Mouse (Mus musculus) induced T-regulatory cell, adult 2 months (primary cell): ENCODE measurements at regions not wholly inside any gene's neighbourhood (a gene's known extent, or its start where the extent isn't known, plus 50 kb on each side); places are given as distances from the start of the nearest gene placed in this dataset.
"Not testable (repeated sequence)": the region's sequence is repeated elsewhere in the genome, so short reads cannot be mapped to it uniquely, and the experiment has no call there.

Source experiments
- DNase-seq: peaks from one replicate; pipeline ENCODE4 v3.0.0-alpha.2; 2012; ENCODE audit warnings: low read depth

DNA sequence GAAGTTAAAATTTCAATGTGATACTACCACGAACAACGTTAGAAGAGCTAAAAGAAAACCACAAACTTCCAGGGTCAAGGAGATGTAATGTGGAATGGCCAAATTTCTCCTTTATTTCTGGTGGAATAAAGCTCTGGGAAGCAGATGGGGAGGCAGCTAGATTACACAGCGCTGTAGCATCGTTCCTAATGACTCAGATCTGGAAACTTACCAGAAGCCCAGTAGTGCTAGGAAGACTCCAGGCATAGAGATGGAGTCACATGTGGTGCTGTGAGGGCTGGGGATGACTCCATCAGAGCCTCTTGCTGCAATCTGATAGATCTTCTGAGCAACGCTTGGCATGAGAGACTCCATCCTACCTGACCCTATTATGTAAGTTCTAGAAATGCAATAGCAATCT is 136.4 kb upstream of the Myt1l start:
- no peak for DNase-seq

DNA sequence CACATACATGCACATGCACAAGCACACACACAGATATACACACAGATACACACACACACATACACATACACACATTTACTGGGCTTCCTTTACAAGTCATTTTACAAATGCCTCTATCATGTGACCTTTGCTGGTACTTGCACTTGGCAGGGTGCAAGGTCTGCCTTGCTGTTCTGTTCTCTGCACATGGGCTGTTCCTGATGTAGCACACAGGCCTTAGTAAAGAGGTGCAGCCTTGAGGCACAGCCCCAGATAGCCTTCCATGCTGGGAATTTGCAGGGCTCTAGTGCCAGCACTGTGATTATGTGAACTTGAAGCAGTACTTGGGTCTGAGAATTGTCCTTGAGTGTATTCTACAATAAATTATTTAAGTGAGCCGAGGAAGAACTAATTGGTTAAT is 133.9 kb upstream of the Myt1l start:
- no peak for DNase-seq

GRCm38 (mm10) chr12:29394881-29395280 is 133.3 kb upstream of the Myt1l start:
- no peak for DNase-seq

GRCm38 (mm10) chr12:29395401-29395982 is 132.7 kb upstream of the Myt1l start:
- DNase-seq = no peak

- no peak for DNase-seq
Observed at GRCm38 (mm10) chr12:29404434-29404833, 123.8 kb upstream of the Myt1l start.

DNA sequence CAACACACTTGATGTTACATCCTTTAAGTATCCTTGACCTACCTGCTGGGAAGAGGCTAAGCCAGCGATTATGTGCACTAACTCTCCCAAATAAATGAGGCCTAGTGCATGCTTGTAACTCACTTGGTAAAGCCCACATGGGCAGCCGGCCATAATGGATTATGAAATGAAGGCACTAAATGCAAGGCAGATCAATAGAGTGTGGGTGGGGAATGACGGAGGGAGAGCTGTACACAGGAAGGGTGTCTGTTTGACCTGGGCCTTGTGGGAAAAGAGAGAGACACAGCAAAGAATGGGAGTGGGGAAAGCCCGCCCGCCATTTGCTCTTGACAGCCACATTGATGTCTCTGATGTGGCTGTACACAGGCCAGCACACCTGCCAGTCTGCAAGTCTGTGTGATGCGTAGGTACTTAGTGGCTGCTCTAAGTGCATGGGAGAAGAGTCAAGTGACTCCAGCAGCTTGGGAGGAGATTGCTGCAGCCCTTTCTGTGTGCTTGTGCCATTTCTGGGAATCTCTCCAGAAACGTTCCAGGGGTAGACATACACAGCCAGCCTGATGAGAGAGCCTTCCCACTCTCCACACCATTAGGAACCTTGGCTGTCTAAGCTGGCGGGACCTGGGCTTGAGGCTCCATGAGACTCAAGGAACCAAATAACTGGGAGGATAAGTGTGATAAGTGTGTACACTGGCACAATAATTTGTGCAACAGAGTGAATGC is 118.7 kb upstream of the Myt1l start:
- no peak for DNase-seq

DNA sequence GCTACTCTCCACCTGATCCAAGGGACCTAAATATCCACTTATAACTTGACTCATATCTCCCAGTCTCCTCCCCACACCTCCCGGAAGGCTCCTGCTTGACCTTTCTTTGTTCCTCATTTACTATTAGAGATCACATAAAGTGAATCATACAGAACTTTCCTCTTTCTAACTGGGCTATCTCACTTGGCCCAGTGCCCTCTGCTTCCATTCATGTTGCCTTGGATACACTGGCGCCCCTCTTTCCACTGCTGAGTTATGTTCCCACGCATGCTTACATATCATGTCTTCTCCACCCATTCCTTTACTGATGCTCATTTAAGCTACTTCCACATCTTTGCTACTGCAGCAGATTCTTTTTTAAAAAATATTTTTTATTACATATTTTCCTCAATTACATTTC is 94.2 kb upstream of the Myt1l start:
- no peak for DNase-seq

GRCm38 (mm10) chr12:29439343-29440019 is 88.7 kb upstream of the Myt1l start:
- DNase-seq = no peak

GRCm38 (mm10) chr12:29465201-29465600 is 63.0 kb upstream of the Myt1l start:
- not testable (repeated sequence) for DNase-seq
